Mouse (Mus musculus): ENCODE data around the gene Lamb3.

Gene Lamb3

DNA sequence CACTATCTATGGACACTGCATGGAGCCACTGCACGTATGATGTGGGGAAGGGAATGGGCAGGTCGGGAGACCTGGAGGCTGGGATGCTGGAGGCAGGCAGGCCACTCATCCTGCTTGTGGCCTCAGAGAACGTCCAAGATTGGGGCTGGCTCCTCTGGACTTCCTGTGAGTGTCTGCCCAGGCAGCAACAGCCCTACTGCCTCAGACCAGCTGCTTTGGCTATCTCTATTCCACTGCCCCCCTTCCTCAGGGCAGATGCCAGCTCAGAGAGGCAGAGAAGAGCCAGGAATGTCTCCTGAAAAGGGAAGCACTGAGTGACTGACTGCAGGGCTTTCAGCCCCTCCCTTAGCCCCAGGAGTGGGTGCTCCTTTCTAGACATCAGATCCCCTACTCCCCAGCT, 139.4 kb downstream of the Lamb3 start:
- DNase-seq = no peak

DNA sequence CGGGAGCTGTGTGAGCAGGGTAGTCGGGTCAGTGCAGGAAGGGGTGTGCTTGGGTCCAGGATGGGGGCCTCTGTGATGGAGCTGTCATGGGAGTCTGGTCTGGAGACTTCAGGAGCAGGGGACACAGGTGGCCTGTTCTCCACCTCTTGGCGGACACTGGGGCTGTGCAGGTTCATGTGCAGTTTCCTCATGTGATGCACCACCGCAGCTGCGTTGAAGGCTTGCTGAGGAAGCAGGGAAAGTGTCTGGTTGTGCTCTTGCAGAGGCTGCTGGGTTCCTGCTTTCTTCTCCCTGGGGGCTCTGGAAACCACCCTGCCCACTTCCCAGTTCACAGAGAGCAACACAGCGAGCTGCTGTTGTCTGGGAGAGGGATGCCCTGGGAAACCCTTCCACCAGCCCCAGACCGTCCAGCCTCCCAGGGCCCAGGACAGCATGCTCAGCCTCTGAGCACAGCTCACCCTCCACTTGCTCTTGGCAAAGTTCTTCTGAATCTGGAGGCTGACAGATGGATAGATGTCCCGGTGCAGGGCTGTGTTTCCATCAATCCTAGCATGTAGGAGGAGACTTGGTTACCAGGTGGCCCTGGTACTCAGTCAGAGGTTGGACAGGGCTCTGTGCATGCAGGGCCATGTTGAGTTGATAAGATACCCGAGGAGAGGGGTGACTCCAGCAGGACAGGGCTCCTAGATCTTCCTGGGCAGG, 140.9 kb downstream of the Lamb3 start:
- DNase-seq = no peak

DNA sequence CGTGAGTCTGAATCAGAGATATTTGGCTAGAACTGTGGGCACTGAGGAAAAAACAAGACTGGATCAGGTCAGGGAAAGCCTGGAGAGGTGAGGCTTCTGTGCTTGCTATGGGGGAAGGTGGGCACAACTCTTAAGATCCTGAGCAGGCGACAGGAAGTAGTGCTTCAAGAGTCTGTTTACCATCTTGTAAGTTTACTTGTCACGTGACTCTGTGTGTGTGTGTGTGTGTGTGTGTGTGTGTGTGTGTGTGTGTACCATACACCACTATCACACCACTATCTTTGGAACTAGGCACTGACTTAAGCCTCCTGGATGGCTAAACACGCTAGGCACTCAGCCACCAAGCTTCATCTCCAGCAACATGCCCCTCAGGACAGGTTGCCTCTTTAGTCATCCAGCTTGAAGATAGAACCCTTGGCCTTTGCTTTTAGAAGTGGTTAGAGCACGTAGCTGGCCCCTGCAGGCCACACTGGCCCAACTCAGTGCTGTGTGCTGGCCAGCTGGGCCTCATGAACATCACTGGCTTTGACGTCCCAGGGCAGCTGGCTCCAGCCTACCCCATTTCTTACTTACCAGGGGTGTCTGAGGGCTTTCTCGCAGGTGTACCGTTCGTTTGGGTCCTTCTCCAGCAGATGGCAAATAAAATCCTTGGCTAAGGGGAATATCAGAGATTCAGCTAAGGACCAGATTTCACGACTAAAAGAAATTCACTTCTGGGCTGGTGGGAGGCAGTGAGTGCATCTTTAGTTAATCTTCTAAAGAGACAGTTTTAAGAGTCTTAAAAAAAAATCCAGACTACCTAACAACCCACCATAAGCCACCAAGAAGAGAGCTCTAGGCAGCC, 142.4 kb downstream of the Lamb3 start:
- DNase-seq = no peak

DNA sequence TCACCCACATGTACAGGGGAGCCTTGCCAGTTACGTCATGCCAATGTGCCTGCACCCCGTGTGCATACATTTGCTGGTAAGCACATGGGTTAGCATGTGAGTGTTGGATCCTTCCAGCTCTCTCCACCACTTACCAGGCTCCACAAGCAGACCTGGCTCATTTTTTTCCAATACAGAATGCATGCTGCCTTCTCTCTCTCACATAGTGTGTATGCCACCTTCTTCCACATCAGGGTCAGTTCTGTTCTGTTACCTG, 143.0 kb downstream of the Lamb3 start:
- DNase-seq = no peak

DNA sequence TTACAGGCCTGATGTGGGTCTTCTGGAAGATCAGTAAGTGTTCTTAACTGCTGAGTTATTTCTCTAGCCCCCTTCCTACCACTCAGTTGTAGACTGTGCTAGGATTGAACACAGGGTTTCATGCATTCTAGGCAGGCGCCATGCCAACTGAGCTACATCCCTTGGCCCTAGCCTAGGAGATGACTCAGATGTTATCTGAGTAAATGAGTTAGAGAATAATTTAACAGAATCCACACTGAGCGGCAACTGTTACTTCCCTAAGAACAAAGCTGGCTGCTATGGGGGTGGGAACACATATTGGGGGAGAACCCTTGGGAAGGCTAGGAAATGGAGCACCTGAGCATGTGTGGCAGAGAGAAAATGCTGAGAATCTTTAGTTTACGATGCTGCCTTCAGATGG, 144.1 kb downstream of the Lamb3 start:
- peak; percentile 69 to 74 for DNase-seq

DNA sequence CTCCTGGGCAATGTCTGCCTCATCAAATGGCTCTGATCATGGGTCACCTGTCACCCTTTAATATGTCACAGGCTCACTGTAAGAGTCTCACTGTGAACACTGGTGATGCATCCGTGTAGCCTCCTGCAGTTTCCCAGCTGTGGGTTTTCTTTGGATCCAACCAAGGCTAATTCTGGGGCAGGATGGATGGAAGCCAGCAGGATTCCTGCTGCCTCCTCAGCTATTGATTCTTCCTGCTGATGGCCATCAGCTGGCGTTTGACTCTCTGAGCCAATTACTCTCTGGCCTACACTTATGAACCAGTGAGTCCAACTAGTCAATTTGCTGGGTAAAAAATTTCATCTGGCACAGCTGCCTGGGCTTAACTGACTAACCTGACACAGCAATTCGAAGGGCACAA, 151.7 kb downstream of the Lamb3 start:
- DNase-seq = peak in 1 of 2 experiments; percentile 16

DNA sequence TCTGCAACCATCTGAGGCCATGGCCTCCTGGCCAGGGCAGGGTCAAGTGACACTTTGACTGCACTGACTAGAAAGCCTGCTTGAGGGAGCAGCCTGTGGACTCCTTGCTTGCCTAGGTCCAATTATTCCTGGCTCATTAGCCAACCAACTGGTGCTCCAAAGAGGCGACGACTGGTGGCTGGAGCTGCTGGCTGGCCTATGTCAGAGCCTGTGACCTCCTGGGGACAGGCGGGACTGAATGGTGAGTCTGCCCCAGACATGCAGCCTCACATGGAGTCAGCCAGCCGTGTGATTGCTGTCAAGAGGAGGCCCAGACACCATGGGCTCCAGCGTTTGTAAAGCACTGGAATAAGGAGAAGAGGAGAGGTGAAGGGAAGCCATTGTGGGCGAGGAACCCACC, 153.7 kb downstream of the Lamb3 start:
- DNase-seq = no peak

DNA sequence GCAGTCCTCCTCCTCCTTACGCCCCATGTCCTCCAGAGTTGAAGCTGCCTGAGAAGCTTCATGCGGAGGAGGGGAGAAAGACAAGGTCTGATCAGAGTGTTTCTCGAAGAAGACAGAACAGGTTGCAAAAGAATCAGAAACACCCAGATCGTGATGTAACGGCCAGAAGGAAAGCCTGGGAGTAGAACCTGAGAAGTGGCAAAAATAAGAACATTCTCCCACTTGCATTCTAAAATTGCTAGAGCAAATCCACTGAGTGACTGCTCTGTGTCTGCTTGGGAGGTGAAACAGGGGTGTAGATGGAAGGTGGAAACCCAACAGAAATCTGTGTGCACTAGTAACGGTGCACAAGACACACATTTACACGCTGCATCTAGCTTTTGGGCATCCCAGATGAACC, 154.6 kb downstream of the Lamb3 start:
- DNase-seq = no peak

DNA sequence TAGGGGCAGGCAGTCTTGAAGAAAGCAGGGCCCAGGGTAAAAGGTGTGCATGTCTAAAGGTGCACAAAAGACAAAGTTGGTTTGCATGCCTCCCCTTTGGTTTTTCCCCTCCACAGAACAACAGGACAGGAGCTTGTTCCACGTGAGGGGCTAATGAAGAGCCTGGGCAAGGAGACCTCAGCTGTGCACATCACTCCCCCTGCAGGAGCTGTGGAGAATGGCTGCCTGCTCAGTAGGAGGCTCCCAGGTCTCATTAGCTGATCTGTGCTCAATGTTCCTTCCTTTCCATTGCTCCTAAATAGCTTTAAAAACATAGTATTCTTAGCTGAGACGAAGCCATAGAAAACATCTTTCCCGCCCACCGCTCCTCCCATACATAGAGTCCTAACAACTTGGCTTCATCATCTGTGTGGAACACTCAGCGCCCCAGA, 156.3 kb downstream of the Lamb3 start:
- peak; percentile 62 to 65 for DNase-seq

DNA sequence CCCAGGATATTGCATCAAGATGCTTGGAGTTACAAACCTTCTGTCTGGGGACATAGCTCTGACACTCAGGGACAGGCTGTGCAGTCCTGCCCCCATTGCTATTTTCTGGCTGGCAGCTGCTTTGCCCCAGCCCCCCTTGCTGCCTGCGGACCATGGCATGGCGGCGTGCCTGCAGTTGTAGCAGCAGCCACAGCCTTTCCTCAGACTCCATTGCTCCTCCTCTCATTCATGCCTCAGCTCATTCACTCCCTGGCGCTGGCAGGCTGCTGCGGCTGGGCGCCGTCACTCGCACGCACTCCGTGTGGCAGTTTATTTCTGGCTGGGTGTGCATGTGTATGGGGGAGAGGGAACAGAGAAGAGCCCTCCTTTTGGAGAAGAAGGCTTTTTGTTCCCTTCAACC, 160.6 kb downstream of the Lamb3 start:
- no peak for DNase-seq

DNA sequence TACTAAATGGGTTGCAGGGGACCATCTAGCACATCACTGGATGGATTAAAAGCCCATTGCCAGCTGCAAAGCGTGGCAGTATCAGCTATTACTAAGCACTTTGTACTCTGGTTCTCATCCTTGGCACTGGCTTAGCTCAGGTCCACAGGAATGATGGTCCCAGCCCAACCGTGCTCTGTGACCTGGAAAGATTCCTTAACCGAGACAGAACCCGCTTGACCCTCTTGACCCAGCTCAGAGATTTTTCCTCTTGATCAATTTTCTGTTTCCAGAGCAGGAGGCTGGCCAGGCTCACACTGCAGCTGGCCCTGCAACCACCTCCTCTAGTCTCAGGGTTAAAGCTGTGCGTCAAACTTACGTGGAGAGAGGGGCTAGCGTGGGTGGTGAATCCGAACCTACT, 161.6 kb downstream of the Lamb3 start:
- DNase-seq = peak; percentile 48 to 61

DNA sequence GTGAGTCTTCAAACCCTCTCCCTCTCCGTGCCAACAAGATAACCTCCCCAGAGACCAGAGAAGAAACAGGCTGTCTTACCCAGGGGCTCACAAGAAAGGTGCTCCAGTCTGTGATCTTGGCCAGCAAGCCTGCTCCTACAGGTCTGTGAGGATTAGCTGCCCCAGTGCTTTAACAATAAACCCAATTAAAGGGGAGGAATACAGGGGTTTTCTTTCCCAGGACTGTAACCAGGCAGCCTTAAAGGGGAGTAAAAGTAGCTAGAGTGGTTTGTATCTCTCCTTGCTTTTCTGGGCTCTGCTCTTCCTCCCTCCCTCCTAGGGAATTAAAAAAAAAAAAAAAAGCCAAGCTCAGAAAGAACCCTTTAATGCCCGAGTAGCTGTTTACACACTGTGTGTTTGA, 162.6 kb downstream of the Lamb3 start, which contains the start of gene Camk1g:
Gene Camk1g, minus strand, starts transcription at position 203 of the 400 bp plus-strand sequence.
- no peak for DNase-seq

DNA sequence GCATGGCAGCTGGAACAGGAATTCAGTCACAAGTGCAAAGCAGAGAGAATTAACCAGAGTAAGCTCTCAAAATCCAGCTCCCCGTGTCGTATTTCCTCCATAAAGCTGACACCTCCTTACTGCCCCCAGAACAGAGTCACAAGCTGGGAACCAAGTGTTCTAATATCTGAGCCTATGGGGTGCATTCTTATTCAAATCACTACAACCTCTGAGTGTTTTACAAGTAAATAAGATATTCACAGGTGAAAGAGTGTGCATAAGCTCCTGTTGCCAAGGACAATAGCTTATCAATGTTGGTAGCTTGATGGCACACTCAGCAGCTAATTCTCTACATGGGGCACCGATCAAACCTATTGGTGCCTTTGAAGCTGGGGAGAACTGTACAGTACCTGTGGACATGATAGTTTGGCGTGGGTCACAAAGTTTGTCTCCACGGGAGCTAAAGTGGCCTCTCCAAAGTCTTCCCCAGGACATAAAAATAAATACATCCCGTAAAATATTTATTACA, 166.5 kb downstream of the Lamb3 start:
- DNase-seq = no peak

DNA sequence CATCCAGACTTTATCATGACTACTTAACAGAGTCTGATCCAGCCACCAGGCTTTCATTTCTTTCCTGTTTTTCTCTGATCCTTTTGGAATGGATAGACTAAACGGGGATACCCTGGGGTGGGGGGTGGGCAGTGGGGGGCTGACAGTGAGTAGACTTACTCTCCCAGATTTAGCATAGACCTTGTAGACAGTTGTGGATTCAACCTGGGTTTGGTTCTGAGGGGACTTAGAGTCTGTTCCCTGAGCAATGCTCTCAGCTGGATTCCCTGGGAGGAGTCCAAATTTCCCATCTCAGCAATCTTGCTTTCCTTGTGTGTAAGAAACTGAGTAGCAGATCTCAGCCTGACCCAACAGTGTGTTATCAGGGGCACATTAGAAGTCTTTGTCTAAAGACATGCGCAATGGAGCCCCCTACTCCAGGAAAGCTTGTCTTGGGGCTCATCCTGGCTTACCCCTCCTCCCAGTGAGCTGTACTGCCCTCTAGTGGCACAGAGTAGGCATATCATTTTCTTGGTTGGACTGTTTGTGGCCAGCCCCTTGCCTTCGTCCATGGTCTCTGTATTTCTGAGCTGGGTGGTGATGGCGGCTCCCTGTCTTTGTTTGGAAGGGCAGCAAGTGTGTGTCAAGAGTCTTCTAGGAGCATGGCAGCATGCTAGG, 169.1 kb downstream of the Lamb3 start:
- DNase-seq = peak; percentile 45 to 55

DNA sequence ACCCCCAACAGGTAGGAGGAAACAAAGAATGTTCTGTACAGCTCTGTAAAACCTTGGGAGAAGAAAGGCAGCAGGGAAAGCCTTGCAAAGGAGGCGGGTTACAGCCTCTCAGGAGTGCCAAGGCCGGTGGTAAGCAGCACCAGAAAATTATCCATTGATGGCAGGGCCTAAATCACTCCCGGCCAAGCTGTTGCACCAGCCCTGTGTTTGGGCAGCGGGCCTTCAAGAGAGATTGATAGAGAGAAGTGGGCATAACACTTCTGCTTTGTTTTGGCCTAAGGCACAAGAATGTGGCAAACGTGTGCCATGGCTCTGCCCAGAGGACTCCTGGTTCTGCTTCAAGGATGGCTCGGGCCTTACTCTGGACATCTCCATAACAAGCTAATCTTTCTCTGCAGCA, 172.1 kb downstream of the Lamb3 start:
- DNase-seq = no peak

DNA sequence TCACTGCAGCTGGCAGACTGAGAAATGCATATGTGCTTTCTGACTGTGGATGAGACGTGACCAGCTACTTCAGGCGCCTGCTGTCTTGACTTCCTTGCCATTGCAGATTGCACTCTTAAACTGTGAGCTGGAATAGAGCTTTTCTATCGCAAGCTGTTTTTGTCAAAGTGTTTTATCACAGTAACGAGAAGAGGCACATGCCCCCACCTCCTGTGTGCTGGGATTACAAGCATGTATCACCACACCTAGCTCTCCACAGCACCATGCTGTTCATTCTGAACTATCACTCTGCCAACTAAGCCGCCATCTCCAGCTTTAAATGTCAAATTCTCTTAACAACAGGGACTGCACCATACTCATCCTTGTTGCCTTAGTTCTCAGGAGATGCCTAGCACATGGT, 173.4 kb downstream of the Lamb3 start:
- no peak for DNase-seq

DNA sequence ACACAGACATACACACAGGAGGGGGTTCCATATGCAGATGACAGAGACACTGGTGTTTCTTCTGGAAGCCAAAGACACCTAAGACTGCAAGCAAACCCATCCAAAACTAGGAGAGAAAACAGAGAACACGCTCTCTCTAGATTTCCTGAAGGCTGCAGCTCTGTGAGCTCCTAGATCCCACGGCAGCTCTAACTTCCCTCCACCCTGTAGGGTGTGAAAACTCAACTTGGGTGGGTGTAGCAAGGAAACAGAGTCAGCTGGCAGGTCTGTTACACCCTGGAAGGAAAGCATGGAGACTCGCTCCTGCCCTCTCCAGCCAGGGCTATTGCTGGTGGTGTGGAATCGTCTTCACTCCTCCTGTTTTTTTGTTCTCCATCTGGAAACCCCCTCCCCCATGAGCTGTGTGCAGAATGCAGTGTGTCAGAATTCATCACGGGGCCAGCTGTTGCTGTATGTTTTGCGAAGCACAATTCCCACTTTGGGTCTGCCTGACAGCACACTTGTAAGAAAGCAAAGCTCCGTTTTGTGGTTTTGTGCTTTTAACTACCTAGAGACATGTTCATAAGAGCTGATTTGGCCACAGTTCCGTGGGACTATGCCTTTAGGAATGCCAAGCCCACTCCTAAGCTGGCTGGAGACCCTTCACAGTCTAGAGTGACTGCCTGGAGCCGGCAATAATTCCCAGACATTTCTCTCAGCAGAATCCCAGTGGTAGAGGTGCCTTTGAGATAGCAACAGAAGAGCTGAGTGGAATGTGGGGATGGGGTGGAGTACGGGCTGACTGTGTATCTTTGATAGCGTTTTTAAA, 174.3 kb downstream of the Lamb3 start:
- no peak for DNase-seq

DNA sequence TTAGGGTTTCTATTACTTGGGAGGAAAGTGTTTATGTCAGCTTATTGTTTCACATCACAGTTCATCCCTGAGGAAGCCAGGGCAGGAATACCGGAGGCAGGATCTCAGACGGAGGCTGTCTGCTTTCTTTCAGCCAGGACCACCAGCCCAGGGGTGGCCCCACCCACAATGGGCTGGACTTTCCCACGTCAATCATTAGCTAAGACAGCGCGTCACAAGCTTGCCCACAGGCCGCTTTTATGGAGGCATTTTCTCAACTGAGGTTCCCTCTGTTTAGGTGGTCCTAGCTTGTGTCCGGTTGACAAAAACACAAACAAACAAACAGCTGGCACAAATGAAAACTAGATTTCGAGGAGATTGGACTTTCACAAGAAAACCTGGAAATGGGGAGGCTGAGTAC, 174.9 kb downstream of the Lamb3 start:
- DNase-seq = peak; percentile 32 to 48

DNA sequence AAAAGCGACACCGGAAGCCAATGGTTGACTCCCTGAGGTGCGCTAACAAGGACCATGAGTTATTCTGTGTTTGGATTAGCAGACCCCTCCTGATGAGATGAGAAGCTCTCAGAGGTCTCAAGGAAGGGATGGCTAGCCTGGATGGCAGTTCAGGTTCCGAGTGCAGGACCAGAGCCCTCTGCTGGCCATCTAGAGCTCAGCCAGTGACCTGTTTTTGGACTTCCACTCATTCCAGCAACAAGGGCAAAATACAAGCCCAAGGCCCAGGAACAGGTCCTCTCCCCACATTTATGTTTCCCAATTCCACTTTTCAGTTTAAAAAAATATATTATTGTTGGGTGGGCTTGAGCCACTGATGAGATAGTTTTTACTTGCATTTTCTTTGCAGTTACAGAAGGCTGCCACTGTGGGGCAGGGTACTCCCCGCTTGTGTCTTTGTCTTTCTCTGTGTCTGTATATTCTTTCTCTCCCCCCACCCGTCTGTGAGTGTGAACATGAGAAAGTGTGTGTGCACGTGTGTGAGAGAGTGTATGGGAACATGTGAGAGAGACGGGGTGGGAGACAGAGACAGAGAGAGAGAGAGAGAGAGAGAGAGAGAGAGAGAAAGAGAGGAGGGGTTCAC, 175.5 kb downstream of the Lamb3 start:
- peak; percentile 58 to 68 for DNase-seq

DNA sequence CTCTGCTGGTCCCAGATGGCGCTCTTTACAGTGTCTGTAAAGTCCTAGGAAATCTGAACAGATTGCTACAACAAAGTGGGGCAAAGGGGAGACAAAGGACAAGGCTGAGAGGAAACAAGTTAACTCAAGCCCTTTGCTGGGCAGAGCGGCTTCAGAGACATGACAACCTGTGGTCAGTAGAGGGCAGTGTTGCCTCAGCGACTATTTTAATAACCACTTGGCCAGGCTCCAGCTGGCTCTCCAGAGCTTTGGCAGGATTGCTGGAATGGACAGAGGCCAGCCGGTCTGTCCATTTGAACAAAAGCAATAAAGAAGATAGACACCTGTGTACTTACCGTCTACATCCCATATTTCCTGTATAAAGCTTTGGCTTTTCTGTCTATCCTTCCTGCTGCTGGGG, 178.6 kb downstream of the Lamb3 start:
- DNase-seq = peak; percentile 86 to 94

DNA sequence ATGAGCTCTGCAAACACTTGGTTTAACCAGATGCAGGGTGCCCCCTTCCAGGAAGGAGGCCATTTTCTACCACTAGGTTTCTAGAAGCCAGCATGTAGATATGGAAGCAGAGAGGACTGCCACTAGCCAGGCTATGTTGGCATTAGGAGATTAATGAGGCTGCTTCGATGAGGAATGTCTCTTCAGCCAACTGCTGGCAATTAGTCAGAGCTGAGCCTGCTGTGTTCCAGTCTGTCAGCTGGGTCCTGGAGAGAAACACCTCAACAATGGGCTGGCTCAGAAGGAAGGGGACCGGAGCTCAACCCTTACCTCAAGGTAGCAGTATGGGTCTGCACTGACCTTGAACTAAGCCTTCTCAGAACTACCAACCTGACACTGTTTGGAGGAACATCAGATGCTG, 179.7 kb downstream of the Lamb3 start:
- DNase-seq = no peak

DNA sequence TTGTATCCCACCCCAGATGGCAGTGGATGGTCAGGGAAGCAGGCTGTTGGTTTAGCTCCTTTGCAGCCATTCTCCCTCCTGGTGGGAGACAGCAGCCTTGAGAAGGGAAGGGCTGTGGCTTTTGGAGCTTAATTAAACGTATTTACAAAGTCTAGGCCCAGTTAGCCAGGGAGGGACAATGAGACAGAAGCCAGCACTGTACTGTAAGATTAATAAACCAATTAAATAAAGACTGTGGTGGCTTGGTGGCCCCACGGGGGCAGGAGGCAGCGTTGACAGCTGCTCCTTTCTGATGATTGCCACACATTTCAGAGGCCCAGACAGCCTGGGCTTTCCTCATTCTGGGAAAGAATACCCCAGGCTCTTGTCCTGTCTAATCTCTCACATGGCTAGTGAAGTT, 182.0 kb downstream of the Lamb3 start:
- DNase-seq = no peak

Measured in kidney, postnatal 25 days (tissue).